Mouse (Mus musculus) mature B cell (primary cell): ENCODE data around the gene Ints13.
"Not testable (repeated sequence)": the region's sequence is repeated elsewhere in the genome, so short reads cannot be mapped to it uniquely, and the experiment has no call there.

Experiments used
- in situ Hi-C: fragments of 300-500 bp; cut with MboI; formaldehyde crosslinking; loops from 2 replicates; pipeline ENCODE4 v1.14.3; 2019

The Ints13 gene

GRCm38 (mm10) chr6:146577310-146578109, at the start of gene Ints13:
Gene Ints13, minus strand, starts transcription at chr6:146577835.
- in situ Hi-C loops = no loop called here

- in situ Hi-C loops = no loop called here
Measured at GRCm38 (mm10) chr6:146616670-146617069, 39.0 kb upstream of the Ints13 start.

- in situ Hi-C loops = no loop called here
Measured at GRCm38 (mm10) chr6:146615891-146616290, 38.3 kb upstream of the Ints13 start.

GRCm38 (mm10) chr6:146614541-146614940, 36.9 kb upstream of the Ints13 start:
- in situ Hi-C loops = no loop called here

- in situ Hi-C loops = no loop called here
Measured at GRCm38 (mm10) chr6:146613907-146614306, 36.3 kb upstream of the Ints13 start.

GRCm38 (mm10) chr6:146612736-146613135, 35.1 kb upstream of the Ints13 start:
- in situ Hi-C loops = no loop called here

DNA sequence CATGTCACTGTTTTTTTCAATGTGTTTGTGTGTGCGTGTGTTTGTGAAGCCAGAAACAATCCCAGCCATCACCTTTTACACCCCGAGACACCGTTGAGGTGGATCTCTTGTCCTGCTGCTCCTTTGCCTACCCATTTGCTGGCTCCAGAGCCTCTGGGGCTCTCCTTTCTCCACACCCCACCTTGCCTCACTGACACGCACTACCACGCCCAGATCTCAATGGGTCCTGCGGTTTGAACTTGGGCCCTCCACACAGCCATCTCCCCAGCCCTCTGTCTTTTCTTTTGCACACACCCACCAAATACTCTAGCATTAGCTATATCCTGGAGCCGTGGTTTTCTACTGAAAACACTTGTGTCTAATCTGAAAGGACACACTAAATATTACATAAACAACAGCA, 34.3 kb upstream of the Ints13 start:
- in situ Hi-C loops = no loop called here

GRCm38 (mm10) chr6:146611385-146611784, 33.8 kb upstream of the Ints13 start:
- in situ Hi-C loops = no loop called here

- in situ Hi-C loops = no loop called here
Measured at GRCm38 (mm10) chr6:146603651-146604050, 26.0 kb upstream of the Ints13 start.

DNA sequence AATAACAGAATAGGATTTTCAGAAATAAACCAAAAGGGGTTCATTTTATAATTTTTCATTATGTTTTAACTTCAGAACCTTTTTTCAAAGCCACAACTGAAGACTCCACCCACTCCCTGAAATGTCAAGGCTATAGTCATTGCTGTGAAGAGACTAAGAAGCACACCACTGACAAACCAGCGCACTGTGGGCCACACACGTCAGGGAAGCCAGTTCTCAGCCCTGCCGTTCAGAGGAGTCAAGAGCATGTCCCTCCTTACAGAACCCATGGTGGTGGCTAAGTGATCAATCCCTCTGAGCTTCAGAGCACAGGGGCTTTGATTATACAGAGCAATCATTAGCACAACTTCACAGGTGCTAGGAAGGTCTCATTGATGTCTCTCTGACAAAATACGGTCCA, 25.0 kb upstream of the Ints13 start:
- in situ Hi-C loops = no loop called here

DNA sequence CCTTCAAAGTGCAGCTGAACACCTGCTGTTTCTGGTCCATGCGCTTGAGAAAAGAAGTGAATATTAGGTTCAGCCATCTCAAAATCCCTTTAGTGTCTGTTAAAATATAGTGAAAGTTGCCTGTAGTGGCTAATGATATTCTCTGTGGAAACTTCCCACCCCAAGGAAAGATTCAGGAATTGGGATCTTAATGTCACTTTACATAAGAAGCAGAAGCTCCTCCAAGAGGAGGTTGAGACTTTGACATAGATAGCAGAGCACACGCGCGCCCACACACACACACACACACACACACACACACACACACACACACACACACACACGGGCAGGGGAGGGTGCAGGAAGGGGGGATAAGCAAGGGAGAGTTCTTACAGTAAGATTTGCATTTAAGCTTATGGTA, 7.5 kb upstream of the Ints13 start:
- in situ Hi-C loops = no loop called here

DNA sequence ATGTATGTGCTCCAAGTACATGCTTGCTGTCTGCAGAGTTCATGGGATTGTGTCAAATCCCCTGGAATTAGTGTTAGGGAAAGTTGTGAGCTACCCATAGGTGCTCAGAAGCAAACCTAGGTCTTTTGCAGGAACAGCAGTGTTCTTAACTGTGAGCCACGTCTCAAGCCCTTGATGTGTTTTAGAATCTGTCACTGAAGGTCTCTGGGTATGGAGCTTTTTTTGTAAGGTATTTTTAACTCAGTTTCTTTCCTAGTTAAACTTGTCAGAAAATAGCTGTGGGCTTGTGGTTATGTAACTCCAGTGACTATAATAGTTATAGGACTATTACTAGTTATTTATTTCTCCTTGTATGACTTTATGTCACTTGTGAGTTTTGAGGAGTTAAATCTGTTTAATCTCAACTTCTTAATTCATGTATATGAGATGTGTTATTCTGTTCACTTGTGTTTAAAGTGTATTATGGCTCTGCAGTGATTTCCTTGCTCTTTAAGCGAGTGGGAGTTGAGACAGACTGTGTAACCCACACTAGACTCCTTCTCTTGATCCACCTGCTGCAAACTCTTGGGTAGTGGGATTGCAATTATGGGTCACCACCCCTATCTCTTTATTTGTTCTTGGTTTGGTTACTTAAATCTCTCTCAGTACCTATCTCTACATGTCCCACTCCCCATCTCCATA, 5.9 kb upstream of the Ints13 start:
- in situ Hi-C loops = no loop called here

DNA sequence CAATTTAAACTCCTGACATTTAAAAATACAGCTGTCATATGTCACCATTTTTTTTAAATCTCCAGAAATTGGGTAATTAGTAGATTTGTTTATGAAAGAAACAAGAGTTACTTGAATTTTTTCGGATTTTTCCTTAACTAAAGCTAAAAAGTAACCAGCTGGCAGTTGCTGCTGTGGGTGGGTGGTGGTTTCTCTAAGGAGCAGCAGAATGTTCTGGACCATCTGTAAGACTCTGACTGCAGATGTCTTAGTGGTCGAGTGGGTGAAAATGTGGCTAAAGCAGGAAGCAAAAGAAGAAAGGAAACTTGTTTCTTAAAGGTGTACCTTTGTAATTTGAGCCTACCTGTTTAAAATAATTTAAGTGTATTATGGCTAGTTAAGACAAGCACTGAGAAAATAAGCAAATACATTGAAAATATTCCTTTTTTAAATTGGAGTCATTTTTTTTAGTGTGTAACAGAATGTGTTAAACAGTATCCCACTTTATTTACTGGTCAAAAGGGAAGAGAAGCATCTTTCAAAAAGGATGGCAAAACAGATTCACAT, 2.8 kb upstream of the Ints13 start:
- in situ Hi-C loops = no loop called here

DNA sequence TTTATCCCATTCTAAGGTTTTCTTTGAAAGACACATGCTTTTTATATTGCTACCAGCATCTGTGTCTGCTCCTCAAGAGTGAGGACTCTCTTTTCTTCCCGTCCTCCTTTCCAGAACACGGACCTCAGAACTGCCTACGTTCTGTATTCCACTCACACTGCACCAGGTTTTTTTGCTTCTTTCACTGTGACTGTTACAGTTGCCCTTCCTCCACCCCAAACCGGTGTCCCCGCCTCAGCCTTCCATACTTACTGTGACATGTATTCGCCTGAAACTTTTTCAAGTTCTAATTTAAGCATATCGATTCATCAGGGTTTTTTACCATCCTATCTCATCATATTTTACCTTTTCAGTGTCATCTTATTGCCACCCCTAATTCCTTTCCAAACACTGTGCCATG, 951 bp upstream of the Ints13 start:
- in situ Hi-C loops = no loop called here

DNA sequence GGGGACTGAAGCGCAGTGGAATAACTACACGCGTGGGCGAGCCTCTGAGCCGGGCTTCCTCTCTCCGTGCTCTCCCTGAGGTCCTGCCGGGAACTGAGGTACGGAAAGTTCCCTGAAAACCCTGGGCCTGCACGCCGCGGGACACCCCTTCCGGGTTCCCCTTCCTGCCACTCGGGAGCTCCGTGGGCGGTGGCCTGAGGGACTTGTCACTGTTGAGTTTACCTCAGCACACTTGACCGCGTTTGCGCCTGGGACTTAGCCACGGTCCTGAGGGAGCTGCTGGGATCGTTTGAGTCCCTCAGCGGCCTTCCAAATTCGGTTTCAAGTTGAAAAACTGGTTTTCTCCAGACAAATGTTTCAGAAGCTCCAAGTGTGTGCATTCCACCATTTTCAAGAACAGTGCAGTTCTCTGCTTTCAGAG, 486 bp upstream of the Ints13 start:
- in situ Hi-C loops = no loop called here

DNA sequence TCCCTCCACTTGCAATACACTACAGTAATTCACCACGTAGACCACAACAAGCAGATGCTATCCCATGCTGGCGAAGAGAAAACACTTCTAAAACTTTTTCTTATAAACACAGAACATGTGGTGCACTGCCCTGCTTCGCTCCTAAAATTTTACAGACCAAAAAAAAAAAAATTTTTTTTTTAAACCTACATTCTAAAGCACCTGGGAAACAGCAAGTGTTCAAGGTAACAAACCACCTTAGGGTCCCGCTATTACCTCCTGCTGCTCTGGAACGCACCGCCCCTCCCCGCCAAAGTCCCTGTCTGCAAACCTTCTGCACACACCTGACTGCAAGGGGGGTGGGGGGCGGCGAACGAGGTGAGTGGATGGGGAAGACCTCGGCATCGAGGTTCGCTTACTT, 732 bp downstream of the Ints13 start, which contains the start of gene Fgfr1op2:
Gene Fgfr1op2, plus strand, starts transcription at position 301 of the 400 bp plus-strand sequence.
- in situ Hi-C loops = no loop called here

GRCm38 (mm10) chr6:146572073-146572472, 5.6 kb downstream of the Ints13 start:
- in situ Hi-C loops = no loop called here

- in situ Hi-C loops = not testable (repeated sequence)
Measured at GRCm38 (mm10) chr6:146562461-146562860, 15.2 kb downstream of the Ints13 start.

DNA sequence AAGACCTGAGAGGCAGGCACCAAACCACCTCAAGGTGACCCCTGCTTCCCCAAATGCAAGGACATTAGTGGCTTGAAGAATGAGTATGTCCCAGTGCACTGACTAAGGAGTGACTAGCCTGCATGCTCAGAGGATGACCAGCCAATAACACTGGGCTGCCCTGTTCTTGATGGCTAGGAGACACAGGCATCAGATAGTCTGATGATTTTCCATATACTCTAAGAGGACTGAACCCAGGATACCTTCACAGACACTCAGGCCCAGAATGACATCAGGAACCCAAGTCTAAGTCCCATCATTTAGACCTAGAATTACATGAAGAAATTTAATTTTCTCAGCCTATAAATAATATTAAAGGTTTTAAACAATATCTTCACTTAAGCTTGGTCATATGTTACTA, 26.3 kb downstream of the Ints13 start:
- in situ Hi-C loops = no loop called here

DNA sequence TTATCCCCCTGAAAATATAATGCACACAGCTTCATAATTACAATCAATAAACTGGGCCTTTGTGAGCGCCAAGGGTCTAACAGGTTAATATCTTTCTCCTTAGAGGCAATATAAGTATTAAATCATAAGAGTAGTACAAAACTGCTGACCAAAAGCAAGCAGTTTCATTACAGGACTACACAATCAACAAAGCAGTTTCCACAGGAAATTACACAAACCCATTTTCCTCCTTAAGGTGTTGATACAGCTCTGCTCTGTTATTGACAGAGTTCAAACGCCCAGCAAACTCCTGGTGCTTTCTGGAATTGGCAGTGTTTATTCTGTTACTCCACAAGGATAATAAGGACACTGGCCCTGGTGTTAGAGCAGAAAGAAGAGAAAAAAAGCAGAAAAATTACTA, 27.2 kb downstream of the Ints13 start:
- in situ Hi-C loops = no loop called here

DNA sequence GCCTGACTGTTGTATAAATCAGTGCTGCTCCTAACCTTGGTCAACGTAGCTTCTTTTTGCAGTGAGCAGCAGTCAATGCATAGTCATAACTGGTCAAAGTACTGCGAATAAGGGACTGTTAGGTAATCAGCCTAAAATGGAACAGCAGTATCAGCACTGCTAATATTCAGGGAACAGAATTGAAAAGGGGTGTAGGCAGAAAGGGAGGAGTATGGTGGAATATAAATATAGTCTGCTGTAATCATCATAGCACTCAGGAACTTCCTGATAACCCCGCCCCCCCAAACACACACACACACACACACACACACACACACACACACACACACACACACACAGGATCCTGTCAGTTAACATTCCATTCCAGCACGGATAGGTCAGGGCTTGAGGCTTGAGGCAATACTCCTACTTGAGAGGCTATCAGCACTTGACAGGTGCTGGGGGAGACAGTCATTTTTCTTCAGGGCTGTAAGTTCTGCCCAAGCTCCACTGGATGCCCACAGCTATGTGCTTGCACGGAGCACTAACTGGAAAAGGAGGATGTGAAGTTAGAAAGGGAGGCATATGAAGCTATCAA, 32.3 kb downstream of the Ints13 start:
- in situ Hi-C loops = no loop called here

DNA sequence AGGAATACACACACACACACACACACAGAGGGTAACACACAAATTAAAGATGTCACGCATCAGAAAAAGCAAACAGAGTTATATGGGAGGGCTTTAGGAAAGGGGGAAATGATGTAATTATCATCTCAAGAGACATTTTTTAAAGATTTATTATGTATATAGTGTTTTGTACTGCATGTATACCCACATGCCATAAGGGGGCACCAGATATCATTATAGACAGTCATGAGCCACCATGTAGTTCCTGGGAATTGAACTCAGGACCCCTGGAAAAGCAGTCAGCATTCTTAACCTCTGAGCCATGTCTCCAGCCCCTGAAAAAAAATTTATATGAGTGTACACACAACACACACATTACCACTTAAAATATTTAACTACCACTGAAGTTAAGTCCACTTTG, 33.0 kb downstream of the Ints13 start:
- in situ Hi-C loops = no loop called here

DNA sequence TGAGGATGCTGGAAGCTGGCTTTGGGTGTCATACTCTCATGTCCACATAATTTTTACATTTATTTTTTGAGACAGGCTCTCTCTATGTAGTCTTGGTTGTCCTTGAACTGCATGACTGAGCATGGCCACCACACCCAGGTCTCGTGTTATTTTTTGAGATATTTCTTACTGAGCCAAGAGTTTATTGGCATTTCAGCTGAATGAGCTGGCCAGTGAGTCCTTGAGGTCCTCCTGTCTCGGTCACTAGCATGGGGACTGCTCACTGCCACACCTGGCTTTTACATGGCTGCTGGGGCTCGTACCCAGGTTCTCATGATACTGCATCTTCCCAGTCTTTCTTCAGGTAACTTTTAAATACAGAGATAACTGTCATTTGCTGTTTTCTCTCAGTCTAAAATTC, 37.2 kb downstream of the Ints13 start:
- in situ Hi-C loops = no loop called here
